Mouse (Mus musculus): ENCODE results near the gene Dhx58.

GRCm38 (mm10) chr11:100659806-100660205, 44.3 kb downstream of the Dhx58 start:
- TF ChIP-seq CTCF (IDR thresholded peaks at IDR 0.05) (no peak), EP300 (IDR thresholded peaks at IDR 0.05) (no peak)
